In the genomic region with DNA sequence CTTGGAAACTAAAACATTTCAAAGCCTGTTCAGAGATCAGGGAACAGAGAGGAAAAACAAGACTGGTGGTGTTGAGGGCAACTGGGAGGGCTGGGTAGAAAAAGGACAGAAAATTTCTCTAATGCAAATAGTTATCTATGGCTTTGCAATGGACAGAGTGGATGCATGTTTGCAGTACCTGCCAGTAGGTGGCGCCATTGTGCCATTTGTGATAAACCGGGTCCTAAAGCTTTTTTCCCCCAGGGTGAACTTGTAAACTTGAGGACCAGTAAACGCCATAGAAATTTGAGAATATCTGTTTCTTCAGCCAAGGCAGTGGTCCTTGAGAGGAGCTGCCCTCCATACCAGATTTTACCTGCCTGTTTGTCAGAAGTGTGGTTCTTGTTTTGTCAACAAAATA, we compare ENCODE assay signal across 10 mouse cellular contexts. TPM values are rescaled to one million over a fixed set of nuclear protein-coding genes. Genes with fewer than 3 reads are reported as not detected.
DNase-seq lines count a peak whose midpoint lies in the region; ATAC-seq and TF ChIP-seq lines count a peak whose summit lies in the region.
"Had no signal": no experiment of that assay in that cellular context is flagged by ENCODE, and none has a peak within 500 bp of the region (broad histone marks: within the 10 kb centered on the region; RNA-seq: fewer than 3 reads in every experiment).

No protein-coding gene starts in this region.

- H3K27me3 ChIP-seq in hindbrain, embryonic 10.5 days (ENCODE audit: insufficient read depth, poor library complexity, severe bottlenecking), result peaks cover 13% of the 10 kb centered on the region; the same call in 1 of the 2 replicates
- H3K27me3 ChIP-seq in hindbrain, embryonic 13.5 days, result peaks cover 52% of the 10 kb centered on the region
- H3K27me3 ChIP-seq in cerebellum, adult 2 months (ENCODE audit: control insufficient read depth, insufficient read depth, low read length), result no peaks in the 10 kb centered on the region; the same call in 1 of the 2 replicates
- no peaks in the 10 kb centered on the region; the same call in 1 of the 2 replicates for H3K27me3 ChIP-seq in midbrain, embryonic 16.5 days (ENCODE audit: control insufficient read depth, insufficient read depth, low read depth, low read length)
- H3K27me3 ChIP-seq: embryonic facial prominence, embryonic 12.5 days had no signal

- no peak for TF ChIP-seq POLR2A in cerebellum, adult 2 months (IDR thresholded peaks at IDR 0.05; ENCODE audit: borderline replicate concordance, insufficient read depth, low read length)

- no peaks in the 10 kb centered on the region for H3K36me3 ChIP-seq in hindbrain, embryonic 10.5 days
- H3K36me3 ChIP-seq in hindbrain, embryonic 13.5 days, result no peaks in the 10 kb centered on the region
- no peaks in the 10 kb centered on the region for H3K36me3 ChIP-seq in ES-E14 (ENCODE audit: control insufficient read depth, insufficient read depth, low read length, poor library complexity, severe bottlenecking)
- H3K36me3 ChIP-seq in midbrain, embryonic 16.5 days (ENCODE audit: control insufficient read depth, insufficient read depth, low read length), result no peaks in the 10 kb centered on the region
- H3K36me3 ChIP-seq: embryonic facial prominence, embryonic 12.5 days; limb, embryonic 15.5 days had no signal

- H3K27ac ChIP-seq in hindbrain, embryonic 10.5 days, result no peak overlapping the region
- H3K27ac ChIP-seq in hindbrain, embryonic 13.5 days, result no peak overlapping the region
- no peak overlapping the region for H3K27ac ChIP-seq in ES-E14 (ENCODE audit: insufficient read depth, low read depth, low read length, poor library complexity, severe bottlenecking)
- H3K27ac ChIP-seq in cerebellum, adult 2 months (ENCODE audit: insufficient read depth, low read length), result no peak overlapping the region
- no peak overlapping the region for H3K27ac ChIP-seq in midbrain, embryonic 16.5 days (ENCODE audit: low read length)
- H3K27ac ChIP-seq: embryonic facial prominence, embryonic 12.5 days; limb, embryonic 15.5 days had no signal

- H3K4me3 ChIP-seq in hindbrain, embryonic 10.5 days, result no peak overlapping the region
- no peak overlapping the region for H3K4me3 ChIP-seq in hindbrain, embryonic 13.5 days
- H3K4me3 ChIP-seq in ES-E14 (ENCODE audit: insufficient read depth in 1 of 2, low read depth in 1 of 2, low read length in 2 of 2, poor library complexity in 1 of 2, severe bottlenecking in 1 of 2), result no peak overlapping the region
- no peak overlapping the region for H3K4me3 ChIP-seq in cerebellum, adult 2 months (replicated peaks; ENCODE audit: insufficient read depth, low read depth, low read length)
- H3K4me3 ChIP-seq in midbrain, embryonic 16.5 days (ENCODE audit: low read depth, low read length), result no peak overlapping the region
- H3K4me3 ChIP-seq: embryonic facial prominence, embryonic 12.5 days; limb, embryonic 15.5 days had no signal

- H3K9me3 ChIP-seq in hindbrain, embryonic 10.5 days, result no peaks in the 10 kb centered on the region
- H3K9me3 ChIP-seq in hindbrain, embryonic 13.5 days, result no peaks in the 10 kb centered on the region
- H3K9me3 ChIP-seq in ES-E14 (ENCODE audit: control insufficient read depth, insufficient read depth, low read depth, low read length), result no peaks in the 10 kb centered on the region
- no peaks in the 10 kb centered on the region for H3K9me3 ChIP-seq in midbrain, embryonic 16.5 days (replicated peaks; ENCODE audit: control insufficient read depth, low read length, poor library complexity, severe bottlenecking)
- H3K9me3 ChIP-seq: embryonic facial prominence, embryonic 12.5 days; limb, embryonic 15.5 days had no signal

- no peaks in the 10 kb centered on the region; the same call in 1 of the 2 replicates for H3K4me1 ChIP-seq in hindbrain, embryonic 10.5 days (replicated peaks)
- H3K4me1 ChIP-seq in hindbrain, embryonic 13.5 days (replicated peaks), result peaks cover 4% of the 10 kb centered on the region; the same call in 1 of the 2 replicates
- no peaks in the 10 kb centered on the region for H3K4me1 ChIP-seq in ES-E14 (ENCODE audit: control insufficient read depth in 2 of 2, insufficient read depth in 2 of 2, low read length in 2 of 2, poor library complexity in 1 of 2)
- H3K4me1 ChIP-seq in cerebellum, adult 2 months (ENCODE audit: control insufficient read depth, insufficient read depth, low read length), result no peaks in the 10 kb centered on the region
- no peaks in the 10 kb centered on the region for H3K4me1 ChIP-seq in midbrain, embryonic 16.5 days (ENCODE audit: control insufficient read depth, insufficient read depth, low read length)
- H3K4me1 ChIP-seq: embryonic facial prominence, embryonic 12.5 days had no signal

- in situ Hi-C loops in ES-E14 (cut with MboI; ENCODE audit: low sequenced_read_pairs in 2 of 2, unreplicated experiment in 2 of 2), result loop anchor here (5.0 kb wide), 2 partner anchors 66 to 69 kb away; a partner anchor contains a TSS

- no peak overlapping the region for H3K4me2 ChIP-seq in hindbrain, embryonic 13.5 days
- no peak overlapping the region for H3K4me2 ChIP-seq in midbrain, embryonic 16.5 days (ENCODE audit: low read length)
- H3K4me2 ChIP-seq: embryonic facial prominence, embryonic 12.5 days; limb, embryonic 15.5 days had no signal

- ATAC-seq in hindbrain, embryonic 13.5 days (ENCODE audit: low FRiP score), result no peak
- peak; percentile 19; the same call in 1 of the 2 replicates for ATAC-seq in midbrain, embryonic 16.5 days

- 5% methylated on average over 3 of the region's 3 CpGs for WGBS in hindbrain, embryonic 10.5 days
- WGBS in hindbrain, embryonic 13.5 days, result 2% methylated on average over 3 of the region's 3 CpGs
- whole genome bisulfite sequencing in cerebellum, adult 2 months, result under 1% methylated on average over 3 of the region's 3 CpGs
- 2% methylated on average over 3 of the region's 3 CpGs for WGBS in midbrain, embryonic 16.5 days

- DNase-seq in hindbrain, embryonic 10.5 days (ENCODE audit: low spot score), result peak; percentile 77
- DNase-seq in ES-E14 (ENCODE audit: low read depth, low spot score), result no peak
- peak; percentile 48 to 69 for DNase-seq in cerebellum, adult 2 months
- peak; percentile 62 to 74 for DNase-seq in frontal cortex, postnatal 36 days (ENCODE audit: low spot score in 2 of 2)
- DNase-seq in layer of hippocampus, postnatal 14 days (ENCODE audit: low spot score in 2 of 2), result peak; percentile 72 to 85
- peak; percentile 66 for DNase-seq in testis, postnatal 14 days (ENCODE audit: low spot score)

- H3K9ac ChIP-seq in hindbrain, embryonic 13.5 days, result no peak overlapping the region
- no peak overlapping the region for H3K9ac ChIP-seq in ES-E14 (ENCODE audit: insufficient read depth, low read depth, low read length, poor library complexity, severe bottlenecking)
- H3K9ac ChIP-seq in midbrain, embryonic 16.5 days (ENCODE audit: low read depth, low read length), result no peak overlapping the region
- H3K9ac ChIP-seq: embryonic facial prominence, embryonic 12.5 days; limb, embryonic 15.5 days had no signal

- TF ChIP-seq CTCF in cerebellum, adult 2 months (IDR thresholded peaks at IDR 0.05; ENCODE audit: borderline replicate concordance, insufficient read depth, low read depth, low read length), result peak; percentile 74

TF ChIP-seq in ES-E14, 5 proteins besides CTCF, POLR2A, EP300 and RAD21:
- TF ChIP-seq MAFK (IDR thresholded peaks at IDR 0.05; ENCODE audit: insufficient read depth, low read depth, low read length) (no peak), ZC3H11A (IDR thresholded peaks at IDR 0.05; ENCODE audit: borderline replicate concordance, low read depth, low read length) (peak; percentile 99)

RNA-seq across cellular contexts. Expression of a gene that starts 10.1 kb away (rescaled TPM):
- 16.2 and 34.1 TPM in 2 replicates for polyA plus RNA-seq in hindbrain, embryonic 10.5 days (2016; fragmentation: Nextera tagmentation; extraction: Ambion mirVana)
- 19.8 and 20.1 TPM in 2 replicates for polyA plus RNA-seq in hindbrain, embryonic 13.5 days (2015; fragmentation: Nextera tagmentation; extraction: Ambion mirVana)
- 3.2 and 4.0 TPM in 2 replicates for total RNA-seq in ES-E14 (2012; rRNA removed)
- 15.4 and 15.7 TPM in 2 replicates for polyA plus RNA-seq in cerebellum, adult 2 months (2012; rRNA removed)
- 10 to 100 TPM; 20.5 to 21.0 TPM for total RNA-seq in layer of hippocampus, postnatal 14 days (2021)
- polyA plus RNA-seq in midbrain, embryonic 16.5 days (2015; fragmentation: Nextera tagmentation; extraction: Ambion mirVana), result 15.6 and 20.5 TPM in 2 replicates

RNA-seq across cellular contexts. Expression of a gene that starts 10.8 kb away (rescaled TPM):
- 1.0 TPM in 2 replicates for polyA plus RNA-seq in hindbrain, embryonic 10.5 days (2016; fragmentation: Nextera tagmentation; extraction: Ambion mirVana)
- 0.18 and 0.61 TPM in 2 replicates for polyA plus RNA-seq in hindbrain, embryonic 13.5 days (2015; fragmentation: Nextera tagmentation; extraction: Ambion mirVana)
- total RNA-seq in ES-E14 (2012; rRNA removed), result 0.13 TPM in 1 of 2 replicates, not detected in the other
- polyA plus RNA-seq in cerebellum, adult 2 months (2012; rRNA removed), result 0.06 TPM in 1 of 2 replicates, not detected in the other
- under 1 TPM; 0.09 to 0.10 TPM for total RNA-seq in layer of hippocampus, postnatal 14 days (2021)
- polyA plus RNA-seq in midbrain, embryonic 16.5 days (2015; fragmentation: Nextera tagmentation; extraction: Ambion mirVana), result 0.06 and 0.07 TPM in 2 replicates
- polyA plus RNA-seq: embryonic facial prominence, embryonic 12.5 days; limb, embryonic 15.5 days had no signal
